Mouse (Mus musculus) gastrocnemius, adult 2 months (tissue): ENCODE results near the gene Plxdc1. TPM values are rescaled to one million over a fixed set of nuclear protein-coding genes. Genes with fewer than 3 reads are reported as not detected.

Experiments used
- DNase-seq: peaks from one replicate; pipeline ENCODE4 v3.0.0; 2022
- H3K27ac ChIP-seq: fragments of 200-600 bp; 2 replicates; pipeline ENCODE4 v1.8.1; 2022; ENCODE audit warnings: mild to moderate bottlenecking
- H3K4me3 ChIP-seq: fragments of 200-600 bp; 2 replicates; pipeline ENCODE4 v1.8.1; 2022; ENCODE audit warnings: mild to moderate bottlenecking, moderate library complexity
- CTCF ChIP-seq: fragments of 200-600 bp; IDR thresholded peaks from 2 replicates; pipeline ENCODE4 v1.8.1; 2022; ENCODE audit warnings: antibody characterized with exemption, mild to moderate bottlenecking, moderate library complexity
- intact Hi-C: fragments of 180-260 bp; cut with DNase I; formaldehyde crosslinking; loops from one replicate; pipeline ENCODE4 v1.15.1; 2025
- total RNA-seq, 2 experiments: library from RNA; stranded (reverse); gene quantifications; 2 replicates each; pipeline ENCODE4 v1.2.3; 2021

The Plxdc1 gene
- total RNA-seq, 2 experiments from 2014 or later, result 3.0 to 3.1 TPM

- H3K4me3 ChIP-seq, result no peak overlapping the region
- no peak overlapping the region for H3K27ac ChIP-seq
- no peak for DNase-seq
- no peak for TF ChIP-seq CTCF
- intact Hi-C loops, result no loop called here
Observed at GRCm38 (mm10) chr11:97996691-97997090, 10.4 kb upstream of the Plxdc1 start.

GRCm38 (mm10) chr11:97995564-97996288, 9.5 kb upstream of the Plxdc1 start, which contains the start of gene Arl5c:
Arl5c (minus strand) TSS chr11:97996181.
- intact Hi-C loops, result no loop called here
- peak; percentile 29; the same call in 1 of the 2 replicates for TF ChIP-seq CTCF
- Histone ChIP-seq H3K4me3 (peak within 1 kb of the TSS; percentile 70), H3K27ac (peak within 1 kb of the TSS; percentile 71)
- DNase-seq, result peak; percentile 69

GRCm38 (mm10) chr11:97994539-97995100, 8.4 kb upstream of the Plxdc1 start:
- TF ChIP-seq CTCF, result peak; percentile 90
- peak; percentile 89 for DNase-seq
- Histone ChIP-seq H3K4me3 (peak overlapping the region; percentile 70), H3K27ac (peak overlapping the region; percentile 71)
- intact Hi-C loops, result no loop called here

GRCm38 (mm10) chr11:97988530-97989096, 2.4 kb upstream of the Plxdc1 start:
- peak overlapping the region; percentile 96 for H3K27ac ChIP-seq
- TF ChIP-seq CTCF, result no peak
- intact Hi-C loops, result loop anchor here (5.0 kb wide), 1 partner anchor 191 kb away; the partner anchor contains the start of gene Lasp1
- peak; percentile 90 for DNase-seq
- peak overlapping the region; percentile 88 for H3K4me3 ChIP-seq

GRCm38 (mm10) chr11:97987551-97988526, 1.6 kb upstream of the Plxdc1 start:
- peak overlapping the region; percentile 96 for H3K27ac ChIP-seq
- intact Hi-C loops, result loop anchor here (1.0 to 5.0 kb wide), 3 partner anchors 51 to 191 kb away; partner anchors contain the start of gene Lasp1
- DNase-seq, result peak; percentile 95
- peak overlapping the region; percentile 88 for H3K4me3 ChIP-seq
- peak; percentile 91 for TF ChIP-seq CTCF

GRCm38 (mm10) chr11:97986738-97987465, 658 bp upstream of the Plxdc1 start:
- TF ChIP-seq CTCF, result no peak
- intact Hi-C loops, result loop anchor here (1.0 to 5.0 kb wide), 3 partner anchors 50 to 190 kb away; partner anchors contain the start of gene Lasp1
- peak overlapping the region; percentile 88 for H3K4me3 ChIP-seq
- H3K27ac ChIP-seq, result peak overlapping the region; percentile 96
- no peak for DNase-seq

- TF ChIP-seq CTCF, result no peak
- DNase-seq, result no peak
- no peak overlapping the region for H3K27ac ChIP-seq
- intact Hi-C loops, result no loop called here
- H3K4me3 ChIP-seq, result no peak overlapping the region
Observed at GRCm38 (mm10) chr11:97983983-97984382, 2.3 kb downstream of the Plxdc1 start.

GRCm38 (mm10) chr11:97983506-97983905, 2.7 kb downstream of the Plxdc1 start:
- Histone ChIP-seq H3K4me3 (no peak overlapping the region), H3K27ac (no peak overlapping the region)
- intact Hi-C loops, result no loop called here
- no peak for TF ChIP-seq CTCF
- DNase-seq, result no peak

GRCm38 (mm10) chr11:97982721-97983120, 3.5 kb downstream of the Plxdc1 start:
- TF ChIP-seq CTCF, result no peak
- intact Hi-C loops, result no loop called here

GRCm38 (mm10) chr11:97980531-97980966, 5.7 kb downstream of the Plxdc1 start:
- peak; percentile 80 for DNase-seq
- Histone ChIP-seq H3K4me3 (no peak overlapping the region; the same call in 1 of the 2 replicates), H3K27ac (peak overlapping the region; percentile 66)
- intact Hi-C loops, result no loop called here
- no peak for TF ChIP-seq CTCF

More at GRCm38 (mm10) chr11:97982721-97983120, 3.5 kb downstream of the Plxdc1 start:
- H3K4me3 ChIP-seq, result no peak overlapping the region
- DNase-seq, result no peak
- H3K27ac ChIP-seq, result no peak overlapping the region

GRCm38 (mm10) chr11:97979824-97980495, 6.3 kb downstream of the Plxdc1 start:
- no peak for TF ChIP-seq CTCF
- intact Hi-C loops, result no loop called here
- DNase-seq, result no peak
- Histone ChIP-seq H3K27ac (peak overlapping the region; percentile 66), H3K4me3 (no peak overlapping the region; the same call in 1 of the 2 replicates)
